Mouse (Mus musculus) R1 (cell line): ENCODE measurements around the gene Mrps18b.
"Not testable (repeated sequence)": the region's sequence is repeated elsewhere in the genome, so short reads cannot be mapped to it uniquely, and the experiment has no call there.

Experiments used
- DNase-seq: peaks from one replicate; pipeline ENCODE4 v3.0.0-alpha.2; 2018; ENCODE audit warnings: low read depth, low spot score

Mrps18b gene

GRCm38 (mm10) chr17:35916297-35917142 is at the start of gene Mrps18b, which contains the start of gene Ppp1r10:
Mrps18b (minus strand) TSS chr17:35916389.
Ppp1r10 (plus strand) TSS chr17:35916434.
- DNase-seq, result peak; percentile 99

DNA sequence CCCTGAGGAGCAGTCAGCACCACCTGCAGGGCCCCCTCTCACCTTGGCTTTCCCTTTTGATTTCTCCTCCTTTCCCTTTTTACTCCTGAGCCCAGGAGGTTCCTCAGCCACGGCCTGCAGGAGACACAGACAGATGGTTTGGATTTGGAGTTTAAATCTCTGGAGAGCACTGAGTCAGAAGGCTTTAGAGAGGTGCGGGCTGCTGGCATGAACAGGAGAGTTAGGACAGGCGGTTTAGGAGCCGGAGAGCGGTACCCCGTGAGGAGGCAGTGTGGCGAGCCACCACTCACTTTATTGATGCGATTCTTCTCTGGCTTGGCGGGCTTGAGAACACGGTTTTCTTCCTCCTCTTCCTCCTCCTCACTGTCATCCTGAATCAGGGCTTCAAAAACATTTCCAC is 47.1 kb upstream of the Mrps18b start:
- DNase-seq, result no peak

DNA sequence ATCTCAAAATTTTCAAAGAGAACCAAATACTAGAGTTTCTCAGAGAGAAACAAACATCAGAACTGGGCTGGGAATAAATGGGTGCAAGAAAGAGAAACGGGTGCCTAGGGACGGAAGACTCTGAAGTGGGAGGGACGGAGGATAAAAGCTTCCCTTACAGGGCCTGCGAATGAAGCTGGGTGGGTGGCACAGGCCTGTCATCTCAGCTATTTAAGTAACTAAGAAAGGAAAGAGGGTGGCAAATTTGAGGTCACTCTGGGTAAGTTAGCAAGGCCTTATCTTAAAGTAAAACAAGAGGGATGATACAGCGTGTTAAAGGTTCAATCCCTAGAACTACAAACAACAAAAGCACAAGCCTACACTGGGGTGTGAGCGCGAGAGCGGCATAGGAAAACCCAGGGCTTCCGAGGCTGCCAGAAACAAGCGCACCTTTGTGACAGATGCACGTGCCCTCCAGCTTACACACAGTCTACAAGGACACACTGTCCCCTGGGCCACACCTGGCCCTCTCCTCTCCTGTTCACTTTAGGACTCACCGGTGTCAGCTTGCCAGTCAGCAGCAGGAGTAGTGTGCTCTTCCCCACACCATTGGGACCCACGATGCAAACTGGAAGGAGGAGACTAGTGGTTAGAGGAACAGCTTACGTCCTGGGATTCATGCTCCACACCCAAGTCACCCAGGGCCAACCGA is 42.5 kb upstream of the Mrps18b start:
- DNase-seq, result no peak

GRCm38 (mm10) chr17:35954665-35955064 is 38.5 kb upstream of the Mrps18b start:
- no peak for DNase-seq

DNA sequence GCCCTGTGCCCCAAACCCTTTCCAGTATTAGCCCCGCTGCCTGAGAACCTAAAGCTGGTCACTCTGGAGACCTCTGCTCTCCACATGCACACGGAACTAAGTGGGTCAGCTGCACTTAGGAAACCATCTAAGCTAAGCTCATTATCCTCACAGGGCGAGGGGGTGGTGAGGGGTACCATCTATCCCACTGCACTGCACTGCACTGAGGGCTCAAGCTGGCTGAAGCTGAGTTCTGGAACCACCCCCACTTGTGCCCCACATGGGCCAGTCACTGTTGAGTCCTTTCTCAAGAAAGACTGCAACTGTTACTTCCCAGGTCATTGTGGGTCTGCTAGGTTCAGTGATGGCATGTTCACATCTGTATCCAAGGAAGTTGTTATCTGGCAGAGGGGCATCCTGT is 36.4 kb upstream of the Mrps18b start:
- not testable (repeated sequence) for DNase-seq

DNA sequence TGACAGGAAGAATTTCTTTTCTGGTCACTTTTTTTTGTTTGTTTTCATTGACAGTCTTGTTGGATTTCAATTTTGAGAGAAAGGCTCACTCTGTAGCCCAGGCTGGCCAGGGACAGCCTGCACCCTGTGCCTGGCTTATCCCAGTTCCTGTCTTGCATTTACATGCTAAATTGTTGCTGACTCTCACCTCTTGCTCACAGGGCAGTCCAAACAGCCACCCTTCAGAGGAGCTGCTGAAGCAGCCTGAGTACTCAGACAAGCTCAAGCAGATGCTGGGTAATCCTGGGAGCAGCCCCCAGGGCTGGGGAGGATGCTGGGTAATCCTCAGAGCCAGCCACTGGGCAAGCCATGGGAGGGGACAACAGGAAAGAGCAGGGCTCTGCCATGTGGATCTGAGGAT is 34.8 kb upstream of the Mrps18b start:
- DNase-seq, result not testable (repeated sequence)

- peak; percentile 97 for DNase-seq
These were observed 23.8 kb upstream of the Mrps18b start for GRCm38 (mm10) chr17:35939941-35940340.

- DNase-seq, result peak; percentile 95
These were observed 22.9 kb upstream of the Mrps18b start for GRCm38 (mm10) chr17:35939108-35939507.

DNA sequence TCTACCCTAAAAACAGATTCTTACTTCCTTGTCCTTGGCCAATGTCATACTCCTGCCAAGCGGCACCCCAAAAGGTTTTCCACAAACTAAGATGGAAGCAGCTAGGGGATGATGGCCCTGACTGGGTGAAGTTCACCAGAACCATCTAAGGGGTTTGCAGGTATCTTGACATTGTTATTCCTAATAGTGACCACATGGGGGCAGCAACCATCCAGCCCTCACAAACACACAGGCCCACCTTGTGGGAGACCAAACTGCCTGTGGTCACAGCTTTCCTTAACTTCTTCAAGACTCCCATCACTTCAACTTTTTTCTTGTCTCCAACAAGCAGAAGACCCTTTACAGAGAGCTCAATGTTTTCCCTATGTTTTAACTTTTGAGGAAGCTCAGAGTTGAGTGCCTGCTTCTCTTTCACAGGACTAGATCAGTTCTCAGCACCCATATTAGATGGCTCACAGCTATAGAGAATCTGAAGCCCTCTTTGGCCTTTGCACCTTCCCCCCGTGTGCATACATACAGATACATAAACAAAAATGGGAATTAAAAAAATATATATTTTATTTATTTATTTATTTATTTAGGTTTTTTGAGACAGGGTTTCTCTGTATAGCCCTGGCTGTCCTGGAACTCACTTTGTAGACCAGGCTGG is 21.6 kb upstream of the Mrps18b start:
- peak; percentile 89 for DNase-seq

GRCm38 (mm10) chr17:35935763-35936162 is 19.6 kb upstream of the Mrps18b start:
- DNase-seq, result peak; percentile 58

DNA sequence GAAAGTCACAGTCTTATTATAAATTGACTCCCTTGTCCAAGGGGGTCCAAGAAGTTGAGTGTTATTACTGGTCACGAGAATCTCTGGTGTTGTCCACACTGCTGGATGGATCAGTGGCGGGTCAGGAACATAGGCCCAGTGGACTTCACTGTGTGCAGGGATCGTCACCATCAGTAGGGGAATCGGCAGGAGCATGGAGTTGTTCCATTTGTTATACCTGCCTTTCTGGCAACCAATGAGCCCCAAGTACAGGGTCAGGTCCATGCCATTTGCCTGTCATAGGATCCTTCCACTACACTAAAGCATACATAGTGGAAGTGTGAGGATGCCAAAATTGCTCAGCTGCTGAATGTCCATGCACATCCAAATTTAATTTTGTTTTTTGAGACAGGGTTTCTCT is 16.4 kb upstream of the Mrps18b start:
- DNase-seq, result no peak

GRCm38 (mm10) chr17:35930627-35931026 is 14.4 kb upstream of the Mrps18b start:
- no peak for DNase-seq

- no peak for DNase-seq
These were observed 13.3 kb upstream of the Mrps18b start for GRCm38 (mm10) chr17:35929534-35929933.

DNA sequence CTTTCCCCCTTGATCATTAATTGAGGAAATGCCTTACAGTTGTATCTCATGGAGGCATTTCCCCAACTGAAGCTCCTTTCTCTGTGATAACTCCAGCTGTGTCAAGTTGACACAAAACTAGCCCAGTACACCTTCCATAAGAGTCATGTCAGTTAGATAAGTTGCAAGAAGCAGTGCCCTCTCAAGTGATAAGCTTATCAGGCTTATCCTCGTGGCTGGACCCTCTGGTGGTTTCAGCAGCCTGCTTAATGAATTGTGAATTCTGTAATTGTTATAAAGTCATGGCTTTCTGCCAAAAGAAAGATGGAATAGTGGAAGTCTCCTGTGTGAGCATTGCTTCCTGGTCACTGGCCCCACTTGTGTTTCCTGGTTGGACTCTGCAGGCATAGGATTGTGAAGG is 11.3 kb upstream of the Mrps18b start:
- DNase-seq, result no peak

GRCm38 (mm10) chr17:35923281-35923680 is 7.1 kb upstream of the Mrps18b start:
- no peak for DNase-seq

DNA sequence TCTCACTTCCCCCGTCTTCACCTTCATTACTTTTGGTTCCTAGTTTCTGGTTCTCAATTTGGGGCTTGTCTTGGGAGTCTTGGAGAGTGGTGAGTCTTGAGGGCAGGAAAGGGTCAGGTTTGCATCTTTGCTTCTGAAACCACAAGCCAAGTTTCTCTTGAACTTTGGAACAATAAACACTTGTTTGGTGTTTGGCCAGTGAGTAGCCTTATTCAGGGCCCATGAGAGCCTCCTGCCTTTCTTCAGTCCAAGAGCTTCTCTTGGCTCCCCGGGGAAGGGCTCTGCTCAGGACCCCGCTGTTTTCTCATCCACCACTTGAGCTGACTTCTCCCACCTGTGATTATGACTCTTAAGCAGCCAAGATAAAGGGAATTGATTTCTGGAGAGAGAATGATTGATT is 6.4 kb upstream of the Mrps18b start:
- no peak for DNase-seq

- DNase-seq, result no peak
These were observed 5.5 kb upstream of the Mrps18b start for GRCm38 (mm10) chr17:35921710-35922109.

GRCm38 (mm10) chr17:35920862-35921562 is 4.8 kb upstream of the Mrps18b start:
- DNase-seq, result peak; percentile 80

- DNase-seq, result no peak
These were observed 4.2 kb upstream of the Mrps18b start for GRCm38 (mm10) chr17:35920384-35920783.

GRCm38 (mm10) chr17:35919864-35920301 is 3.7 kb upstream of the Mrps18b start:
- peak; percentile 65 for DNase-seq

DNA sequence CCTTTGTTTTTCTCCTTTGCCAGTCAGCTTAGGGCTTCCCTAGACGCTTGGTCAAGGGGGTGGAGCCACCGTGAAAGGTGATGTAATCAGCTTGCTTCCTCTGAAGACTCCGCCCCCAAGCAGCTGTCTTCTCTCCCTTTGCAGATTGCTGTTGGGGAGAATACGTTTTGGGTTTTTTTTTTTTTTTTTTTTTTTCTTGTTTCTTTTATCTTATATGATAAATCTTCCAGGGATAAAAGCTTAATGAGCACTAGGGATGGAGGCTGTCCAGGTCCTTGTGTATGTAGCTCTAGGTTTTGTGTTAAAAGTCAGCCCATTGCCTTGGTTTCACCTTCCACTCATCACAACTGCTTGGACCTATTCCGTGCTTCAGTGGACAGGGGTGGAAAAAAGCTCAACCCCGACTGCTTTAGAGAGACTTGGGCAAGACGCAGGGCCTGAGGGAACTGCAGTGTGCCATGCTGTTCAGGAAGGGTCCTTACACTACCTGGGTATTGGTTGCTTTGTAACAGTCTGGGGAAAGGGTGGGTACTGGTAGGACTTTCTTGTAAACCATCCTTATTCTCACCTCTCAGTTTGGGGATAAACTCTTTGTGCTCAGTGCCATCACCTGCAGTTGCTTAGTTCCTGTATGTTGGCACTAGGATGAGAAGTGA is 3.0 kb upstream of the Mrps18b start:
- DNase-seq, result peak; percentile 98
